Mouse (Mus musculus) lung, postnatal 25 days (tissue): ENCODE measurements at regions not wholly inside any gene's neighbourhood (a gene's known extent, or its start where the extent isn't known, plus 50 kb on each side); places are given as distances from the start of the nearest gene placed in this dataset.

ENCODE experiments used
- DNase-seq: peaks from one replicate; pipeline ENCODE4 v3.0.0; 2022; ENCODE audit warnings: low spot score

DNA sequence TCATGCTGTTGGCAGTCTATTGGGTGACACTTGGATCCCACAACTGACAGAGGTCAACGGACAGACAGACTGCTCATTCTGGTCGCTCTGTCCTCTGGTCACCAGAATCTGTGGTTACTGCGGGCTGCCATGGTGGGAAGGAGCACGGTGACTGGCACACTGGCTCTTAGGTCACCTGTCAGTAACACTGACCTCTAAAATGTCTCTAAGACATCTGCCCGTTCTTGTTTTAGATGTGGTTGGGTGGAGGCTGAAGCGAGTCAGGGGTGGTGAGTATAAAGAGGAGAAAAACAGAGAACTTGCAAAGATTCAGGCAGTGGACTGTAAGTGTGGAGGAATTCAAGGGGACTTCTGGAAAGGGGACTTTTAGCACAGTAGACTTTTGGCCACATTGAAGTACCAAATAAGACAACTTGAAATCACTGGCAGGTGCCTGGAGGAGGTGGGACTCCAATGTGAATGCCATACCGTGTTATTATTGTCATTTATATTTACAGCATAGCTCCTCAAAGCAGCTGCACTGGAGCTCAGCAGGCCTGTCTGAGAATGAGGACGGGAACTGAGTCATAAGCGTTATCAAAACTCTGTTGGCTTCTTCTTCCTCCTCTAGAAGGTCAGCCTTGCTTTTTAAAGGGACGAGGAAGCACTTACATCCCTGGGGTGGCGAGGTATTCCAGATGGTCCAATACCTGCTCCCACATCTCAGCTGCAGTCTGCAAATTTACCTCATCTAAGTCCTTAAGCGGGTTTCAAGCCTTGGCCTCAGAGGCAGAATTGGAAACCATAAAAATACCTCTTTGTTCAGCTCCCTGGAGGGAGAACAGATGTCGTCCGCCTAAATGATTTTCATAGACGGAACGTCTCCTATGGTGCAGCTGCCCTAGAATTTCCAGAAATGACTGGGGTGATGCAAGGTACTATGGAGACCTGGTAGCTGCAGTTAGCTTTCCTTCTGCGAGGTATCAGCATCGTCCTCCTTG lies 351.3 kb downstream of the Nuak1 start:
- DNase-seq, result no peak

GRCm38 (mm10) chr10:84093919-84094318 lies 346.5 kb downstream of the Nuak1 start:
- DNase-seq, result no peak

DNA sequence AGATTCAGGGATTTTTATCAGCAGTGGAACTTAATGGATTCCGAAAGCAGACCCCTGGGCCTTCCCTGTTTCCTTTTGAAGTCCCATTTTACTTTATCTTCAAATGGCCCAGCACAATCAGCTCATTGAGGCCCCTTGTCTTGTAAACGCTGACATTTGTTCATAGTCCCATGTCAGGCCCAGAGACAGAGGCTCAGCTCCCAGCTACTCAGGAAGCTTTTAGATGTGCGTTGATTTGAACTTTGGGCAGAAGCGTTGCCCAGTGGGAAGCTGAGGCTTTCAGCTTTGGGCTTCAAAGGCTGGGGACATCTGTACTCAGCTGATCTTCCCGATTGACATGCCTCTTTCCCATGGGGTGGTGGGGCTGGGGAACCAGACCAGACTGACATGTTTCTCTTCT lies 343.2 kb downstream of the Nuak1 start:
- DNase-seq, result no peak

- DNase-seq, result no peak
Measured at GRCm38 (mm10) chr10:84103985-84104384, 336.4 kb downstream of the Nuak1 start.

DNA sequence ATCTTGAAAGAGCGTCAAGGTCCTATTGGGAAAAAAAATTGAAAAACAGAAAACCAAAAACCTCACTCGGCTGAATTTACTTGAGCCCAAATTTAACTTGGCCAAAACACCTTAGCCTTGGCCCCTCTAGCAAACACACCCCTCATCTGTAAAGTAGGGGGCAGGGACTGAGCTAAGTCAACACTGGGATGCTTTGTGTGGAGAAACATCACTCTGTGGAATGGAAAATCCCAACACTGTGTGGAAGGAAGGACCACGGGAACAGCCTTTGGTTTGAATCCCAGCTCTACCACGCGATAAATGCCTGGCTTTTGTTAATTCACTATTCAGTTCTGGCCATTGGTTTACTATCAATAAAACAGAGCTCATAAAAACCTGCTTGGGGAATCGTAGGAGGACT lies 335.8 kb downstream of the Nuak1 start:
- no peak for DNase-seq

DNA sequence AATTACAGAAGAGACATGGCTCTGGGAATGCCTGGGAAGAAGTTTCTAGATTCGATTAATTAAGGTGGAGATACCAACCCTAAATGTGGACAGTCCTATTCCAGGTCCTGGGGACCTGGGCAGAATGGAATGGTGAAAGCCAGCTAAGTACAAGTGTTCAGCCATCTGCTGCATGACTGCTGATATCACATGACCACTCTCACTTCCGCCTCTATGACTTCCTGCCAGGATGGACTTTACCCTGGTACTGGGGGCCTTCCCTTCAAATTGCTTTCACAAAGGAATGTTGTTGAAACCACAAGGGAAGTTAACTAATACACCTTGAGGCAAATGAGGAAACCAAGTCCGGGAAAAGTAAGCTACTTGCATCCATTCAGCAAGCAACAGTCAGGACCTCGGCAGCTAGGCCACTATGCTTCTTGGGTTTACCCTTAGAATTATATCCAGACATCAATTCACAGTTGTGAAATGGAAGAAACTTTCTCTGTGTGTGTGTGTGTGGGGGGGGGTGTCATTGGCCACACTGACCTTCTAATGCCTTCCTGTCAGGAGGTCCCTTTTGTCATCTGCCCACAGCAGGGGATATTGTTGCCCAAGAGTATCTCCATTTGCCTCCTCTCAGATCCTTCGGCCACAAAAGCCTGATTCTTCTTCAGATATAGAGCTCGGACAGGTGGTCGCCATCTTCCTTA lies 330.6 kb downstream of the Nuak1 start:
- DNase-seq, result no peak

DNA sequence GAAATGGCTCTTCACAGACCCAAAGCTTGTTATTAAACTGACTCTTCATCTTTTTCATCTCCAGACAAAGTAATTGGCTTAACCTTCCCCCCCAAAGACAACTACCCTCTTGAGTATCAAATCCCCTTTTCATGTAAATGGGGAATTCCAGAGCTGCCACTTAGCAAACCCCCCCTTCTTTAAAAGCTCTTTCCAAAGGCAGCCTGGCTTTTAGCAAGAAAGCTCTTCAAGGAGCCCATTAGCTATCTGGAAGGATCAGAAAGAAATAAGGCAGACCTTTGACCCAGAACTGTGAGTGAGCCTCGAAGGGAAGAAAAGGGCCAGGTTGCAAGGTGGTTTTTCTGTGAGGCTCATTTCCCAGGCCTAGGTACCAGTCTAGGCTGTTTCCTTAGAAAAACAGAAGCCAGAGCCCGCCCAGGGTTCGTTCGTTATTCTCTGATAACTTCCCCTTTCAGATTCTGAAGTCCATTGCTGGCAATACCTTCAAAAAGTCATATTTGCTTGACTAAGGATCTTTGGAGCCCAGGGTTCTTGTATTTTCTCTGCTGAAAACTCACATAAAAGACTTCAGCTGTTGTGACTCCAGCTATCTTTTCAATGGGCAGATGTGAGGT lies 329.9 kb downstream of the Nuak1 start:
- DNase-seq, result no peak

DNA sequence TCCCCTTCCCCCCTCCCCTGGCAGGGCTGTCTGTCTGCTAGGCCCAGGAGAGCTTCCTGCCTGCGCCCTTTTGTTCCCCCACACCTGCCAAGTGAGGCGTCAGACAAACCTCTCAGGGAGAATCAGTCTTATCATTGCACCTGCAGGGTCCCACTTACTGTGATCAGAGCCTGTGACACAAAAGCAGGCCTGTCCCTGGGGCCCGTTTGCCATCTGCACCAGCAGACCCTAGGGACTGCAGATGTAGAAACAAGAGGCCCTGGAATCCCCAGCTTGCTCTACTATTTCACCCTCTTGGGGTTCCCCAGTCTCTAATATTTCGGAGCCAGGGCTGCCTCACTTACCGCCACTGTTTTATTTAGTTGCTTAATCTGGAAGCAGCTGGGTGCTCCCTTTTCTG lies 328.9 kb downstream of the Nuak1 start:
- DNase-seq, result no peak

- no peak for DNase-seq
Measured at GRCm38 (mm10) chr10:84111909-84112308, 328.5 kb downstream of the Nuak1 start.

DNA sequence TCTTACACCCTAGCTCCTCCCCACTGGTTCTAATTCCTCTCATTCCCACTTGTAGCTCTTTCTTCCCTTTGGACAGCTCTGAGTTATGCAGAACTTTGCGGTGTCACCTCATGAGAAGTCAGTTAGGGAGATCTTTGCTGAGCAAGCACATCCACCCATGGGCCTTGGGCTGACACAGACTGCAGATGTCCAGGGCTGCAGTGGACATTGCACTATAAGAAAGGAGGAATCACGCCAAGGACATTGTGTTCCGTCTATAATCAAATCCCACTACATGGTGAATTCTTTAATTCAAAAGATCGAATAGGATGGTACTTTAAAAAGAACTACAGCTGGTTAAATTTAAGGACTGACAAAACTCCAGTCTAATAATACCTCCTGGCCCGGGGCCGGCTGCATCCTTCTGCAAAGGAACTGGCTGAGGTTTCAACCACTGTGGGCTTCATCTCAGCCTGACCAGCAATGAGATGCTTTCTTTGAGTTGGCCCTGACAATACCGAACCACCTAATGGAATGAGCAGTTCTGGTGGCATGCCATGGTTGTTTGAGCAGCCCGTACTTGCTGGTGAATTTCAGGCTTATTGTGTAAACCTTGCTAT lies 320.3 kb downstream of the Nuak1 start:
- DNase-seq, result no peak

- peak; percentile 67 for DNase-seq
Measured at GRCm38 (mm10) chr10:84137019-84137658, 303.3 kb downstream of the Nuak1 start.

- peak; percentile 51 for DNase-seq
Measured at GRCm38 (mm10) chr10:84142741-84143454, 297.5 kb downstream of the Nuak1 start.

- peak; percentile 39 for DNase-seq
Measured at GRCm38 (mm10) chr10:84143674-84144343, 296.6 kb downstream of the Nuak1 start.

- no peak for DNase-seq
Measured at GRCm38 (mm10) chr10:84144344-84144687, 296.1 kb downstream of the Nuak1 start.

GRCm38 (mm10) chr10:84147305-84147984 lies 293.0 kb downstream of the Nuak1 start:
- DNase-seq, result no peak

- DNase-seq, result no peak
Measured at GRCm38 (mm10) chr10:84163752-84164151, 276.6 kb downstream of the Nuak1 start.

DNA sequence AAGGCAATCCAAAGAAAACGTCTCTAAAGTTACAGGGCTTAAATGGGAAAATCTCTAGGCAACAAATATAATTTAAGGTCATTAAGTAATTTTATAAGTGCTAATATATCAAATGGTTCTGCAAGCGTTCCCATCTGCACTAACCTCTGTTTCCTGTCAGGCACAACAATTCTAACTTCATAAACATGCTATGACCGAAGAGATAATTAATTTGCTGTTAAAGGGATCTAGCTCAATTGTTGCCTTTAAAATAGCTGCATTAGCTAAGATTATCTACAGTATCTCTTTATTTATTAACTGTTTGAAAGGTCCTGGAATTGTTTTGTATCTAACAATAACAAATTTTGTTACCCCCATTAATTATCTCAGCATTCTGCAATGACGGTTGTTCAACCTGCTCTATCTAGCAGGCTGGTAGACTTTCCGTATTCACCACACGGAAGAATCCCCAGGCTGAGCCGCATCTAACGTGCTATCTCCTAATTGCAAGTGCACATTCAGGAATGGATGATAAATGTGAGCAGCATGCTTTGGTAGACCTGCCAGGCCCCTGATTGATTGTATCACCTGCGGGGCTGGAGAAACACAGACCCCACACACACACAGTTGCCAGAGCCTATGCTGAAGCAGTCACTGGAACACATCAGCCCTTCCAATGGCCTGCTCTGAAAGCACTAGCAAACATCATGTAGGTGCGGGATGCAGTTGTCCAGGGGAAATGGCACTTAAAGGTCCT lies 274.4 kb downstream of the Nuak1 start:
- DNase-seq, result no peak

- DNase-seq, result no peak
Measured at GRCm38 (mm10) chr10:84166568-84166905, 273.9 kb downstream of the Nuak1 start.

DNA sequence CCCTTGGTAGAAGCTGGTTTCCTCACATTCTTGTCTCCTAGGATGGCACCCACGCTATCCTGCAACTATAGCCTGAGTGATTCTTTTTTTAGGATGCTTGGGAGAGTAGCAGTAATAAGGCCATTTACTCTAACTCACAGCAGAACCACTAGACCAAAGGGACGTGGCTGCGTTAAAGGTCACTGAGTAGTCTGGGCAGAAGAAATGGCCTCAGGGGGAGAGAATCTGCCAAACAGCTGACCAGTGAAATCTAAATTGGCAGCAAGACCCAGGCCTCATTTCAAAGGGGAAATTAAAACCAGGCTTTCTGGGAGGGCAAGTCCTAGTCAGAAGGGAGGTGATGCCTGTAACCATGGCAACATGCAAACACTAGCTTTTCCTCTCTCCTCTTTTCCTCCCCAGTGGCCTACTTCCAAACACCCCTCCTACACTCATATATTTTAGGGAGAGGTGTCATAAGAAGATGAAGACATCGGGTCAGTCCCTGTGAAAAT lies 267.5 kb downstream of the Nuak1 start:
- peak; percentile 32 for DNase-seq
